Mouse (Mus musculus) frontal cortex, postnatal 36 days (tissue): ENCODE measurements around the gene Crp.
A peak's percentile ranks its signal among the peaks of the same experiment; 100 is the strongest.

Source experiments
- DNase-seq, 2 experiments: peaks; one replicate each; pipeline ENCODE4 v3.0.0; 2022; ENCODE audit warnings: low spot score in 2 of 2

Crp gene

DNA sequence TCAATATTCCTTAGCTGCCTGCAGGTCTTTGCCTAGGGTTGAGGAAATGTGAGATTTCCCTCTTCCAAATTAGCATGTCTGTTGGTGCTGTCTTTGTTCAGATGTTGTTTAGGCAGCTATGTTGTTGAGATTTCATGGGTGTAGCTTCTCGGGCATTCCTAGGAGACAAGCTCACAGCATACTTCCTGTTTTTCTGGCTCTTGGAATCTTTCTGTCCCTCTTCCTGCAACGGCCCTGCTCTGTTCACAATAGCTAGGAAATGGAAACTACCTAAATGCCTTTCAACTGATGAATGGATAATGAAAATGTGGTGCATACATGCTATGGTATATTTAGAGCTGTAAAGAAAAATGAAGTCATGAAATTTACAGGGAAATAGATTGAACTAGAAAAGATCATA, 13.5 kb downstream of the Crp start:
- no peak for DNase-seq

DNA sequence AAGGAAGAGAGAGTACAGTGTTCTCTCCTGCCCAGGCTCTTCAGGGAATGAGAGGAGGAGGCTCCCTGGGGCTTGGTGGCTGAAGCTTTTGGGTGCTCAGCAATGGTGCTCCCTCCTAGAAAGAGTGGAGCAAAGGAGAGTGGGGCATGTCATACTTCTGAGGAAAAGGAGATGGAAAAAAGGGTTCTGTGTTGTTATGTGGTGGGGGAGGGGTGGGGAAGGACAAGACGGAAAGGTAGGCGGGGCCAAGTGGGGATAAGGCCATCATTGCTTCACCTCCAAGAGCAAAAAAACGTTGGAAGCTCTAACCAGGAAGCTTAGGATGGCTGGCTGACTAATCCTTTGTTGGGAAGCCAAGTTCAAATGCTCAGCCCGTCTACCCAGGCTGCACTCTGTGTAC, 14.1 kb downstream of the Crp start:
- no peak for DNase-seq

DNA sequence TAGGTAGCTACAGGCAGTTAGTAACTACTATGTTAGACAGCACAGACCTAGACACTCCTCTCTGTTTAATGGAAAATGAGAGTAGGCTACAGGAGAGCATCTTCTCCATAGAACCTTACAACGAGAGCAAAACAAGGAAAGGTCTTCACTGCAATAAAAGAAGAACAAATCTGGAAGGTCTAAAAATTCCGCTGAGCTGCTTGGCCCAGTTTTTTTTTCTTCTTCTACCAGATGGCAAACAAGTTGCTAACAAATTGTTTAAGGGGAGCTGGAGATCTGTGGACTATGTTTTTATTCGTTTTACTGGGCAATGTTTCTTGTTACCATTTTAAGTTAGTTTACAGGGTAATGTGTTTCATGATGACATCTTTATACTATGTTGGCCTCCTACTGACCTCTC, 53.4 kb downstream of the Crp start:
- no peak for DNase-seq

DNA sequence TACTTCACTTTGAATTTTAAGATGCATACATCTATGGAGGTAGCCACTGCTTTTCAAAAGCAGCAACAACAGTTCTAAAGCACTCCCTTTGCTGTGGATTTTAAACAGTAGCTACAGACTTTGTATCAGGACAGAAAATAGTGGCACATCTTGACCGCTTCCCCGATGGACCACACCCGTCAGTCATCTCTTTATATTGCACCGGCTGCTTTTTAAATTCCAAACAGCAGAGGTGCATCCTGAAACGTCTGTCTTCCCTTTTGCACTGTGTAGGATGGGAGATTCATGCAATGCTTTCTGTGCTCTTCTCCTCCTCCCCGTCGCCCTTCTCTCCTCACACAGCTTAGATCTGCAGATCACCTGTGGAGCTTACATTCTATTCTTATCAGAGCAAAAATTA, 57.3 kb downstream of the Crp start:
- DNase-seq, result no peak

DNA sequence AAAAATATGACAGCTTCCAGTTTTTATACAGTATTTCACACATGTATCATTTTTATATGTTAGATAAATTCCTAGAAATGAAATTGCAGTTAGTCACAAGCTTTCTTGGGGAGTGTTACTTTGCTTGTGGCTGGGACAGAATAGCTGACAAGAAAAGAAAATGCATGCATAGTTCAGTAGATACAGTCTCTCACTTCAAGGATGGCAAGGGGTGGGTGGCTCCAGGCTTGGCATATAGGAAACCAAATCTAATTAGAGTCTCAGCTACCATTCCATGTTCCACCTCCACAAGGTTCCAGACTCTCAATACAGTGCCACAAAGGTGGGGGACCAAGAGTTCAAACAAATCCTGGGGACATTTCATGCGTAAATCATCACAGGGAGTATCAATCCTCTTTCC, 61.7 kb downstream of the Crp start:
- peak; percentile 14 to 42 for DNase-seq

DNA sequence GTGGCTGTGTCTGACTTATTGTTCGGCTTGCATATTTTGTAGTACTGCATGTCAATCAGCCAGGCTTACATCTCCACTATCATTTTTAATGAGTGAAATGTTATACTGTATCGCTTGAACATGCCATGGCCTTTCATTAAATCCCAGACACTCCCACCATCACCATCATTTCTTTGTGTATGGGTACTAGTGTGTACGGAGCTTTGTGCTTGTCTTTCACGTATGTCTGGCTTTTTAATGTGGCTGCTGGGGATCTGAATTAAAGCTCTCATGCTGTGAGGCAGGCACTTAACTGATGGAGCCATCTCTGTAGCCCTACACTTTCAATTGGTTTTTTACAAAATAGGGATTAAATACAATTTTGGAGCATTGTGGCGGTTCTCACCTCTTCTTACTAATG, 81.3 kb downstream of the Crp start:
- no peak for DNase-seq

DNA sequence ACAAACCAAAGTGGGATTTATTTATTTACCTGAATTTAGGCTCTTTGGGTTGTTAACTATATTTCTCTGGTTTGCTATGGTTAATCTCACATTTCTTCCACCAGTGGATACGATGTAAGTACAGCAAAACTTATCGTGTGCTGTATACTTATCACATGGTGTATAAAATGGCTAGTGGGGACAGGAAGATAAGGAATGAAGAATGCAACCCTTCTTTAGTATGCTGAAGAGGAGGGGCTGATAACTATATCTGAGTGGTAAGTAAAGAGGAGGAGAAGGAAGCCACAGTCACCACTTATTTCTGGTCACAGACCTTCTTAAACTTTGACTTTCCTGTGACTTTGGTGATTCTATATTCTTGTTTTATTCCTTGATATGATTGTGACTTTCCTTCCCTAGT, 87.5 kb downstream of the Crp start:
- no peak for DNase-seq

DNA sequence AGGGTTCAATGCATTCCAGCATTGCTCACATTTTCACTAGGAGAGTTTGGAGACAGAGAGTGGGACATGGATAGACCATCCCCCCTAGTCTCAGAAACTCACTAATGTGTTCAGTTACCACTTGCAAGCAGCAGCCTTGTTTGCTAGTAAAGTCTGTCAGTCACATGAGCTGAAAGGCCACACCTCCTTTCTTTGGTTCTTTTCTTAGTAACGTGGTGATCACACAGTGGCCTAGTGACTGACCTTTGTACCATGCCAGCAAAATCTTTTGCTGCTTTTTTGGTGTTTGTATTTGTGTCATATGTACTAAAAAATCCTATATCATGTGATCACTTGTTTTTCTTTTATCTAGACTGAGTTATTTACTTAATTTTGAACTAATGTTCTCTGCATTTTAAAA, 88.0 kb downstream of the Crp start:
- DNase-seq, result no peak

DNA sequence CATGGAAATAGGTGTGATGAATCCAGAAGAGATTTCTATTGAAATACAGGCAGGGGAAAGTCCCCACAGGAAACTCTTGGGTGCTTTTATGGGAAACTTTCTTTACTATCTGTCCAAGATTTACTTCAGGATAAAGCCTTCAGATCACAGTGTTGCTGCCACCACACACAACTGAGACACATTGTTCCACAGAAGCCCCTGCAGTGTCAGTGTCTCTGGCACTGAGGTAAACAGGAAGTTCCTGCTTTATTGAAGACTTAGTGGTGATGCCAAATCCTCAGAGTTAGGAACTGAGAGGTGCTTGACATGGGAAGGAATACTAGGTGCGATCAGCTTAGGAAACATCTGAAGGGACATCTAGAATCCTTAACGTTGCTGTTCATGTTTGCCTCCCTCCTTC, 131.1 kb downstream of the Crp start:
- no peak for DNase-seq

DNA sequence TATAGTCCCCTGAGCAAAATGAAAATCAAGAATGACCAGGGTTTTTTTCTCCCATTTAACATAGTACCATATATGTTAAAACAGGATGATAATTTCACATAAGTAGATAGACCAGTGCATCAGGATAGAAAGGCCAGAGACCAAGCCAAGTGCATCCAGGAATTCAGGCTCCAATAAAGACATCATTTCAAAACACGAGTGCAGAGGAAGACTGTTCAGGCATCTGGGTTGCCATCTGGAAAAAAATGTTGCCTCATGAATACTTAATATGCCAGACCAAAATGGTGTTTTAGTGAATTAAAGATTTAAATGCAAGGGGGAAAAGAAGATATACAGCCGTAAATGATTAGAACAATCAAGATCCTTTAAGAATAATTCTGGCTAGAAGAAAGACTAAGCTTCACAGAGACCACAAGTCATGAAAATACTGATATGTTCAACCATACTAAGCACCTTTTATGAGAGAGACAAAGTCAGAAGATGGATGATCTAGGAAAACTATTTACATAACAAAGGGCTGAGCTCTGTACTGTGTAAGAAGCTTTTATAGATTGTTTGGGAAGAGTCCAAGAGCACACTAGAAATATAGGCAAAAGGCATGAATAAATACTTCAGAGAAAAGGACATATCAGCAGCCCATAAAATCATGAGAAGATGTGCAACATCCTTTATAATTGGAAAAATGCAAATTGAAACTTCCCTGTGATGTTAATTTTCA, 149.3 kb downstream of the Crp start:
- no peak for DNase-seq

DNA sequence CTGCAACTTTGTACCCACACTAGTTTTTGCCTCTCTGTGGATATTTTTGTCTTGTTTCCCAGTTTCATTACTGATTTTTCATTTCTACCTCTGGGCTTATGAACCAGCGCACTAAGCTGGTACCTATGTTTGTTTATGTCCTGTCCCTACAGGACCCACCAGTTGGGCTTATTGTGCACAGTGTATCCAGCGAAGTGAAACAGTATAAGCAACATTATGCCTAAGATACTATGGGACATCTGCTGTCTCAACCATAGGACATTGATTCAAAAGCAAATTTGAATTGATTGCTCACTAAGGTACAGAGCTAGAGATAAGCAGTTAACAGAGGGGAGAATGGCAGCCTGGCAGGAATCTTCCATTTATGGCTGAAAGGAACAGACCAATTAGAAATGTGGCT, 150.3 kb downstream of the Crp start:
- DNase-seq, result no peak

DNA sequence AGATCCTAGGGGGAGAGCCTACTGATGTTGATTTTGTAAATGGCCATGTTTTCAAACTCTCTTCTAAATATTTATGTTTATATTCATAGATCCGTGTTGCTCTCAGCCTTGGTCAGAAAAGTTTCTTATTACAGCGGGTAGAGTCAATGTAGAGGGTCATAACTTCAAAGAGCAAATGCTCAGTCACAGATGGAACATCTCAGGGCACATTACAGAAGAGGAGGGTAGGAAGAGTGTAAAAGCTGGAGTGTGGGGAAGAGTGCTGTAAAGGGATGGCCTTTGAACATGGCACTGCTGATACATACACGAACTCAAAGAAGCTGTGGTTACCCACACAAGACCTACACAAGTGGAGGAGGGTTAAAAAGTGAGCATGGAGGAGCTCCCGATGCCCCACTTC, 177.4 kb downstream of the Crp start:
- DNase-seq, result no peak

DNA sequence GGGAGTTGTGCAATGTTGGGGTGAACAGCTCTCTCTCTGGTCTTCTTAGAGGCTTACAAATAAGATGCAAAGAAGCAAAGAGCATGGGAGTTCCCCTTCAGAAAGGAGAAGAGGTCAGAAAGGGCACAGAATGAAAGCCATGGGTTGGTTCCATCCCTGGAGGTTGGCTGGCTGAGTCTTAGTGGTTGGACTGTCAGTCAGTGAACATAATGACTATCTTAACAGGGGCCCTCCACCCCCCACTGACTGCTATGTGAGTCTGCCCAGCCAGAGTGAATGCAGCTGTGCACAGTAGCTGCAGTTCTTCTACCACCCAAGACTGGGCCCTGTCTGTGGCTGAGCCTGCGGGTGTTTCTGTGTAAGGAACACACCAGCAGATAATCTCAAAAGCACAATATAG, 178.8 kb downstream of the Crp start:
- DNase-seq, result no peak
